Mouse (Mus musculus) bone marrow macrophage, adult 2 months (primary cell): ENCODE measurements around the gene Notch2.

ENCODE experiments used
- CTCF ChIP-seq: IDR thresholded peaks from 2 replicates; pipeline ENCODE4 v1.5.1; 2012; ENCODE audit warnings: low read depth, mild to moderate bottlenecking, low read length, moderate library complexity
- POLR2A ChIP-seq: IDR thresholded peaks from 2 replicates; pipeline ENCODE4 v1.6.1; 2012; ENCODE audit warnings: mild to moderate bottlenecking, low read depth, low read length, borderline replicate concordance

GRCm38 (mm10) chr3:98110610-98111009, 97.3 kb downstream of the Notch2 start:
- TF ChIP-seq CTCF (no peak), POLR2A (no peak)
